Mouse (Mus musculus) small intestine, adult 2 months (tissue): ENCODE measurements around the gene Trabd2b. TPM values are rescaled to one million over a fixed set of nuclear protein-coding genes. Genes with fewer than 3 reads are reported as not detected.

Experiments
- H3K27ac ChIP-seq: fragments of 200-500 bp; 2 replicates; pipeline ENCODE4 v1.5.1; 2012; ENCODE audit warnings: low read depth, low read length, control low read depth, inconsistent platforms; ENCODE audit not compliant: insufficient read depth
- H3K27me3 ChIP-seq: fragments of 200-500 bp; 2 replicates; pipeline ENCODE4 v1.6.1; 2012; ENCODE audit warnings: mild to moderate bottlenecking, moderate library complexity, low read length, inconsistent platforms; ENCODE audit not compliant: control insufficient read depth, insufficient read depth
- H3K36me3 ChIP-seq: fragments of 200-500 bp; 2 replicates; pipeline ENCODE4 v1.6.1; 2012; ENCODE audit warnings: mild to moderate bottlenecking, low read length, control low read depth, inconsistent platforms; ENCODE audit not compliant: control insufficient read depth, insufficient read depth
- H3K4me1 ChIP-seq: fragments of 200-500 bp; 2 replicates; pipeline ENCODE4 v1.6.1; 2012; ENCODE audit warnings: low read length, inconsistent platforms, mixed read lengths; ENCODE audit not compliant: control insufficient read depth, insufficient read depth, insufficient read length
- H3K4me3 ChIP-seq: fragments of 200-500 bp; 2 replicates; pipeline ENCODE4 v1.5.1; 2012; ENCODE audit warnings: low read depth, mild to moderate bottlenecking, control low read depth, inconsistent platforms, low read length, moderate library complexity
- CTCF ChIP-seq: fragments of 200-500 bp; IDR thresholded peaks from 2 replicates; pipeline ENCODE4 v1.5.1; 2012; ENCODE audit warnings: low read depth, mild to moderate bottlenecking, control low read depth, inconsistent platforms, low read length, moderate library complexity, mixed read lengths; ENCODE audit not compliant: insufficient replicate concordance, insufficient read length; ENCODE audit errors: extremely low read depth
- POLR2A ChIP-seq: fragments of 200-500 bp; IDR thresholded peaks from 2 replicates; pipeline ENCODE4 v1.6.1; 2012; ENCODE audit warnings: low read depth, mild to moderate bottlenecking, control low read depth, inconsistent platforms, low read length, moderate library complexity
- WGBS: fragments of 180-500 bp; shearing (Covaris S2); methylation state at CpG from one replicate; pipeline ENCODE4 v1.1.7; 2018; 5-methylcytosine and 5-hydroxymethylcytosine counted together
- polyA plus RNA-seq: library from polyadenylated mRNA; depleted of rRNA; stranded (reverse); fragments of >200 nt; gene quantifications from 2 replicates; pipeline ENCODE4 v1.2.3, GENCODE M21; 2012

The Trabd2b gene
- polyA plus RNA-seq, 1 experiment: 0.32 TPM

DNA sequence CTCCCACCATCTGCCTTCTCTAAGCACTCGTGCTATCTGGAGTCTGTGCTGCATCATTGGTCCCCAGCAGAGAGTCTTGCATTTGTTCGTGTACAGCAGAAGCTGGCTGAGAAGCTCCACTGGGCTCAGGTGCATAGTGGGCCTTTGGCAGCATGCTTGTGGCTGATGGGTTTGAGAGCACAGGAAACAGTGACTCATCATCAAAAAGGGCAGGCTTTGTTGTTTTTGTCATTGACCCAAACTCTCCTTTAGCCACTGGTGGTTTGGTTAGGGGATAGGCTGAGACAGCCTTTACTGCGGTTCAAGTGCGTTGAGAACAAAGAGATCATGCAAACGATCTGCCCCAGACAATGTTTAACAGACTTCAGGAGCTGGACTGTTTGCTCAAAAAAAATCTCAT, 19.3 kb downstream of the Trabd2b start:
- no peaks in the 10 kb centered on the region for H3K4me1 ChIP-seq
- 18% methylated on average over 5 of the region's 5 CpGs for WGBS

DNA sequence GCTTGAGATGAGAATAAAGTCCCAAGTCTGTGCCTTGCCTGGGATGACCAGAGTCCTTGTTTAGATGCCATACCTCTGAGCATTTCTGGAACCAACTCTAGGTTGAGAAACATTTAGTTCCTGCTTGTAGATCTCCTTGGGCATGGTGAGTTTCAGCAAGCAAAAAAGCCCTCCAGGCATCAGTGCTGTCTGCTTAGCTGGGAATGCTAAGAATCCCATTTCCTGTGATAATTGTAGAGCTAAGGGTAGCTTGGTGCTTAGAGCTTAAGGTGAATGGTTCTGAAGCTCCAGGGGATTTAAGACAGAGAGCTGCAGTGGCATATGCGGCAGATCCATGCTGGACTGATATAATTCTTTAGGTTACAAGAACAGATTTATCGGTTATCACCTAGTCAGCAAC, 26.2 kb downstream of the Trabd2b start:
- TF ChIP-seq CTCF (no peak), POLR2A (no peak)
- no peaks in the 10 kb centered on the region for H3K27me3 ChIP-seq
- 96% methylated on average over 2 of the region's 2 CpGs for WGBS
- no peaks in the 10 kb centered on the region for H3K36me3 ChIP-seq
- H3K4me3 ChIP-seq: no peak overlapping the region
- H3K4me1 ChIP-seq: no peaks in the 10 kb centered on the region
- no peak overlapping the region for H3K27ac ChIP-seq

More for the DNA sequence above, 19.3 kb downstream of the Trabd2b start:
- Histone ChIP-seq H3K27ac (no peak overlapping the region), H3K36me3 (no peaks in the 10 kb centered on the region), H3K4me3 (no peak overlapping the region), H3K27me3 (no peaks in the 10 kb centered on the region)
- no peak for TF ChIP-seq POLR2A
- TF ChIP-seq CTCF: no peak

DNA sequence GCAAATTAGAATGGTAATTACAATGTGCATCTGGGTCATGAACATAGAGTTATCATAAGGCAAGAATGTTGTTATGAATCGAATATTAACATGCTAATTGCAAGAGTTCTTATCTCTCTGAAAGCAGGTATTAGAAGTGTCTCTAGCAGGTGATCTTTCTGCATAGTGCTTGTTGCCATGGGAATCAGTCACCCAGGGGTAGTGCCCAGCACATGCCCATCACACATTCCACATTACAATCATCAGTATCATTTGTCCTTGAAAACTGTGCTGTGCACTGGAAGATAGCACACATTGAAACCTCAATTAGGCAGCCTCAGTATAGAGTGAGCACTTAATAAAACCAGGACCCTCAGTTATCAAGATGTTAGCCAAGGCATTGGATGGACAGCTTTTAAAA, 26.9 kb downstream of the Trabd2b start:
- no peaks in the 10 kb centered on the region for H3K36me3 ChIP-seq
- no peak for TF ChIP-seq POLR2A
- TF ChIP-seq CTCF: no peak
- 75% methylated on average over 1 of the region's 1 CpGs for WGBS
- no peaks in the 10 kb centered on the region for H3K27me3 ChIP-seq
- H3K27ac ChIP-seq: no peak overlapping the region
- no peaks in the 10 kb centered on the region for H3K4me1 ChIP-seq
- H3K4me3 ChIP-seq: no peak overlapping the region

DNA sequence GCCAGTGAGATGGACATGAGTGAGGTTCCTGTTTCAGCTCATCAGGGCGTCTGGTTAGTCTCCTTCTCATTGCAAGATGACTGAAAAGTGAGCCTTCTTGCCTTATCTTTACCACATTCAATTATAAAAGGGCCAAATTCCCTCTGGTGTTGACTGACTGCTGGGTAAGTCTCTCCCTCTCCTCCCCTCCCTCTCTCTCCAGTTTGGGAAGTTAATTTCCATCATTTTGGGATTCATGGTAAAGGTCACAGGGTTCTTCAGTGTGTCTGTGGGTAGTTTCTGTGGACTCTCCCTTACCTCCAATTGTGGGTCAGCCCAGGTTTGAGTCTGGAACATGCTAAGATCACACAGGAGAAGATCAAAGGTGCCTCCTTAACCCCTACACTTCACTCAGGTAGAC, 28.2 kb downstream of the Trabd2b start:
- Histone ChIP-seq H3K4me1 (no peaks in the 10 kb centered on the region), H3K27me3 (no peaks in the 10 kb centered on the region), H3K27ac (no peak overlapping the region), H3K4me3 (no peak overlapping the region), H3K36me3 (no peaks in the 10 kb centered on the region)
- 40% methylated on average over 1 of the region's 1 CpGs for WGBS
- no peak for TF ChIP-seq CTCF
- TF ChIP-seq POLR2A: no peak

DNA sequence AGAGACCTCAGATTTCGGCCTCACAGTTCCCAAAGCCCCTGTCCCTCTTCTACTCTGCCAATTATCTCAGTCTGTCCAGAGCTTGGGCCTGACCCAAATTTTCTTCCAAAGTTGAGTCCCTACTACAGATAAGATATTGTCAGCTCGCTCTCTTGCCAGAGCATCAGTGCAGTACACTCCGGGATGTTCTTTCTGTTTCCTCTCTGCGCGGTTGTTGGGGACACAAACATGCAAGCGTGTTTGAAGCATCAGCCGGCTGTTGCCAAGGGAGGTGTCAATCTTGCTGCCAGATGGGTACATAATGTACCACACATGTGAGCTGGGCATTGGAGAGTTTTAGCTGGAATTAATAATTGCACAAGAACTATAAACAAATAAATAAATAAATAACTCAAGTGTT, 28.9 kb downstream of the Trabd2b start:
- Histone ChIP-seq H3K4me1 (no peaks in the 10 kb centered on the region), H3K27me3 (no peaks in the 10 kb centered on the region), H3K4me3 (no peak overlapping the region), H3K27ac (no peak overlapping the region), H3K36me3 (no peaks in the 10 kb centered on the region)
- TF ChIP-seq POLR2A (no peak), CTCF (no peak)
- WGBS: 74% methylated on average over 7 of the region's 7 CpGs

DNA sequence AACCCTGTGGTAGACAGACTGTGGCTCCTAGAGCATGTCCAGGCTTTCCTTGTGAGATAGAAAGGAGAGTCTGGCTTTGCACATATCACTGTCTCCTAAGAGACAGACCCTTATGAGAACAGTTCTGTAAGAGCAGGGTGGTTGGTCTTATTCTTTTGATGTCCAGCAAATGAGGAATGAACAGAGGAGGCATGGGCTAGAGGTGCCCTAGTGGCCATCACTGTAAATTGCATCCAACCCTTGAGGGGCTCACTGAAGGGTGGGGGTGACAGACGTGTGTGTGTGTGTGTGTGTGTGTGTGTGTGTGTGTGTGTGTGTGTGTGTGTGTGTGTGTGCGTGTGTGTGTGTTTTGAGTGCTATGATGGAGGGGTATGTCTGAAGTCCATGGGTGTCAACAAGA, 32.2 kb downstream of the Trabd2b start:
- no peak for TF ChIP-seq CTCF
- no peak for TF ChIP-seq POLR2A
- 63% methylated on average over 2 of the region's 2 CpGs for WGBS
- H3K27ac ChIP-seq: no peak overlapping the region
- H3K27me3 ChIP-seq: no peaks in the 10 kb centered on the region
- no peaks in the 10 kb centered on the region for H3K4me1 ChIP-seq
- no peaks in the 10 kb centered on the region for H3K36me3 ChIP-seq
- no peak overlapping the region for H3K4me3 ChIP-seq

DNA sequence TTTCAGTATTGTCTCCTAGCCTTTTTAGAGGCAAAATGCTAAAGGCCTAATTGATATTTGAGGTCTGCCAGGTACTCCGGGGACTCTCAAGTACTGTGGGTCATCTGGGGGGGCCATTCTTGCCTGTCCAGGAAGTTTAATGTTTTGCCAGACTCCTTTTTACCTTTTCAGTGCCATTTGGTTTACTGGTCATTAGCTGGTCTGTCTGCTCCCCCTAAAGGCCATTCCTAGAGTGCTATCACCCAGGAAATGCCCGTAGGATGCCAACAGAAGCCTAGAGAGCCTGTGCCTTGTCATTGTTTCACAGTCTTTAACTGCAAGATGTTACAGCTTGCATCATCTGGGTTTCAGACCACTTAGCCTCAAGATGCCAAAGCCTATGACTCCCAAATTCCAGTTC, 35.7 kb downstream of the Trabd2b start:
- no peaks in the 10 kb centered on the region for H3K27me3 ChIP-seq

DNA sequence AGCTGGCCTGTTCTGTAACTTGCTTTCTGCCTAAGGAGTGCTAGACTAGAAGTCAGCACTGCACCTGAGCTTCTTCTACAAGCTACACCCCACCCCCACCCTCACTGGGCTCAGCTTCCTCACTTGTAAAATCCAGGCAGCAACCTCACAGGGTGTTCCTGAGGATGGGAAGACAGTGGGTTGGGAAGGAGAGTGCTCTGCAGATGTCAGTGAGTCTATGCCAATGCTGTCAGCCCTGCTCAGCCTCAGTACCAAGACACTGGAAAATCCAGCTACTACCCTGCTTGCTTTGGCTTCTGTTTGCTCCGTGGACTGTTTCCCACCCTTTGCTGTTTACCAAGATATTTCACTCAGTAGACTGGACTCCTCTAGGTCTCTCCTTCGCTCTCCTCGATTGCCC, 36.1 kb downstream of the Trabd2b start:
- H3K27me3 ChIP-seq: no peaks in the 10 kb centered on the region
- H3K27ac ChIP-seq: no peak overlapping the region
- H3K4me3 ChIP-seq: no peak overlapping the region
- no peaks in the 10 kb centered on the region for H3K4me1 ChIP-seq
- TF ChIP-seq CTCF: no peak
- no peak for TF ChIP-seq POLR2A
- H3K36me3 ChIP-seq: no peaks in the 10 kb centered on the region
- WGBS: 74% methylated on average over 3 of the region's 3 CpGs

More for the DNA sequence above, 35.7 kb downstream of the Trabd2b start:
- no peak for TF ChIP-seq CTCF
- TF ChIP-seq POLR2A: no peak
- H3K27ac ChIP-seq: no peak overlapping the region
- H3K4me1 ChIP-seq: no peaks in the 10 kb centered on the region
- no peak overlapping the region for H3K4me3 ChIP-seq
- no peaks in the 10 kb centered on the region for H3K36me3 ChIP-seq
- 42% methylated on average over 2 of the region's 2 CpGs for WGBS
